Mouse (Mus musculus) mouse embryonic stem cell (cell line): ENCODE results near the gene Kctd19.

Experiments used
- in situ Hi-C, 2 experiments: fragments of 300-500 bp; cut with MboI; formaldehyde crosslinking; loops; 1 replicate in 1 of 2; 3 replicates in 1 of 2; pipeline ENCODE4 v1.14.3; 2019 to 2020; ENCODE audit warnings: low sequenced_read_pairs in 2 of 2, low pct_unique_long_range_greater_than_20kb in 1 of 2, mixed read lengths in 1 of 2; ENCODE audit not compliant: unreplicated experiment in 1 of 2

The Kctd19 gene

DNA sequence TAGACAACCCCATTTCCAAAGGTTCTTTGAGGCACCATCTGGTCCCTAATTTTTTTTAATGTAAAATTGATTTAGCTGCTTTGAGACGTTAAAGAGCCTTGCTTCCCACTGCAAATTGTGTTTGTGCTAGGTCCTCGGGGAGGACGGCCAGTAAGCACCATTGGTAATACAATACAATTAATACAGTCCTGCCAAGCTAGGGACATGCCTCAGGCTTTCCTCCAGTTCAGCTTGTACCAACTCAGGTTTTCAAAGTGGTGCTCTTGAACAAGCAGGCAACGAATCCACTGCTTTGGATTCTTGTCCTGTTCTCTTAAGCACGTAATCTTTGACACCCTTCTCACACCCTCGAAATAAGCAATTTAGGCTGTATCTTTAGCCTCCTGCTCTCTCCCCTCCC, 19.7 kb upstream of the Kctd19 start:
- in situ Hi-C loops, result no loop called here

- in situ Hi-C loops, result no loop called here
Measured at GRCm38 (mm10) chr8:105431743-105432515, 18.6 kb upstream of the Kctd19 start.

- in situ Hi-C loops, result no loop called here
Measured at GRCm38 (mm10) chr8:105426878-105427277, 13.6 kb upstream of the Kctd19 start.

DNA sequence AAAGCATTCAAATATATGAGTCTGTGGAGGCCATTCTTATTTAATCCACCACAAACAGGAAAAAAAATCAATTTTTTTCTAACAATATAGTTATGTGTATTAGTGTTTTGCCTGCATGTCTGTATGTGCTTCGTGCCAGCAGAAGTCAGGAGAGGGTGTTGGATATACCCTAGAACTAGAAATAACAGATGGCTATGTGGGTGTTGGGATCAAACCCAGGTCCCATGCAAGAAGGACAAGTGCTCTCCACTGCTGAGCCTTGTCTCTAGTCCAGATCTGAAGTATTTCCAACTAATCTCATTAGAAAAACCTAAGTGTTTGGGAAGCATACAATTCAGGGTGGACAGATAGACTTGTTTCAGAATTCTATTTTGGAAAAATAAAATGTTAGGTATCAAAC, 8.7 kb upstream of the Kctd19 start:
- in situ Hi-C loops, result no loop called here

GRCm38 (mm10) chr8:105419800-105420199, 6.5 kb upstream of the Kctd19 start:
- in situ Hi-C loops, result no loop called here

- in situ Hi-C loops, result no loop called here
Measured at GRCm38 (mm10) chr8:105418992-105419391, 5.7 kb upstream of the Kctd19 start.

DNA sequence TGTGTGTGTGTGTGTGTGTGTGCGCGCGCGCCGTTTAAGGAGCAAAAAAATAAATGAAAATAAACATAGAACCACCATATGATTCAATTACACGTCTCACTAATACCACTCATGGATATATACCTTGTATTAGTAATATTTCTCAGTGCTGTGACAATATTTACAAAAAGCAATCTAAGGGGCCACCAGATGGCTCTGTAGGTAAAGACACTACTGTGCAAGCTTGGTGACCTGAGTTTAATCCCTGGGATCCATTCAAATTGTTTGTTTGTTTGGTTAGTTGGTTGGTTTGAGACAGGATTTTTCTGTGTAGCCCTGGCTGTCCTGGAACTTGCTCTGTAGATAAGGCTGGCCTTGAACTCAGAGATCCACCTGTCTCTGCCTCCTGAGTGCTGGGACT, 3.4 kb downstream of the Kctd19 start:
- in situ Hi-C loops, result no loop called here

DNA sequence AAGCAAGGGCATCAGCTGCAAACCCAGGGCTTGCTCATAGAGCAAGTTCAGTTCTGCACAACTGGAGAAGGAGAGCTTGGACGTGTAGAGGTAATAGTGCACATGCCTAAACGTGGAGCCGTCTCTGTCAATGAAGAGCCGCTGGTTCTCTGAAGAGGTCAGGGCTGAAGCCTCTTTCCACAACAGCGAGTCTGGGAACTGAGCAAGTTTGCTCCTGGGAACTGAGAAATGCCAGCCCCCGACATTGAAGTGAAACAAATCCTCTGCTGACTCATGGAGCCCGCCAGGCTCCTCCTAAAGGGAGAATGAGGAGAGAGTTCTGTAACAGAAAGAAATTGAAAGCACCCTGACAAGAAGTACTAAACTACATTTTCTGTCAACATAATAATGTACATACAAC, 5.0 kb downstream of the Kctd19 start:
- in situ Hi-C loops, result no loop called here

- in situ Hi-C loops, result no loop called here
Measured at GRCm38 (mm10) chr8:105406416-105406815, 6.9 kb downstream of the Kctd19 start.

- in situ Hi-C loops, result no loop called here
Measured at GRCm38 (mm10) chr8:105404496-105404895, 8.8 kb downstream of the Kctd19 start.

DNA sequence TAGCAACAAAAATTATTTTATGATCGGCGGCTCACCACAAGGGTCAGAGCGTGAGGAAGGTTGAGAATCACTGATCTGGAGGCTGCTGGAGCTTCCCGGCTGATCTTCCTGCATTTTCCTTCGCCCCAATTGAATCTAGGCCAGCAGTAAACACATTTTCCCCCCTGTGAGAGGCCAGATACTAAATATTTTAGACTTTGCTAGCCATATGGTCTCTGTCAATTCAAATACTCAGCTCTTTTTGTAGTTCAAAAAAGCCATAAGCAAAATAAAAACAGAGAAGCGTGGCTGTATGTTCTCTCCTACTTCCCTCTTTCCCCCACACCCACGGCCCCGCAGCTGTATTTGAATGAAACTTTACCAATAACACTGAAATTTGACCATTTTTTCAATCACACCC, 9.8 kb downstream of the Kctd19 start:
- in situ Hi-C loops, result no loop called here

- in situ Hi-C loops, result no loop called here
Measured at GRCm38 (mm10) chr8:105400016-105400415, 13.3 kb downstream of the Kctd19 start.

DNA sequence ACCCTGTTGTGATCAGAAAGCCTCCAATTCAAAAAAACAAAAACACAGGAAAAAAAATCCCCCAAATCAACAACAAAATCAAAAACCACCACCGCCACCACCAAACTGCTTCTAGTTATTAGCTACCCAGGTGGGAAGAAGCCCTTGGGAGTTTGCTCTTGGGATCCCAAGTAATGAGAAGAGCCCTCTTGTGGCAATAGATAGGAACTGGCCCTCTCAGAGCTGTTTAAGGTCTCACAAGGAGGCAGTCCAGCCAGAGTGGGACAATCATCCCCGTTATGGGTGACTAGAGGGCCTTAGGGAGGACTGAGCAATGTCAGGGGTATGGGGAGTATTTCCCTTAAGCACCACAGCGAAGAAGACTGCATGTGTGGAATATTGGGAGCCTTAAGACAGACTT, 15.6 kb downstream of the Kctd19 start:
- in situ Hi-C loops, result no loop called here

GRCm38 (mm10) chr8:105393915-105394314, 19.4 kb downstream of the Kctd19 start:
- in situ Hi-C loops, result no loop called here

- in situ Hi-C loops, result no loop called here
Measured at GRCm38 (mm10) chr8:105393089-105393787, 20.1 kb downstream of the Kctd19 start.

DNA sequence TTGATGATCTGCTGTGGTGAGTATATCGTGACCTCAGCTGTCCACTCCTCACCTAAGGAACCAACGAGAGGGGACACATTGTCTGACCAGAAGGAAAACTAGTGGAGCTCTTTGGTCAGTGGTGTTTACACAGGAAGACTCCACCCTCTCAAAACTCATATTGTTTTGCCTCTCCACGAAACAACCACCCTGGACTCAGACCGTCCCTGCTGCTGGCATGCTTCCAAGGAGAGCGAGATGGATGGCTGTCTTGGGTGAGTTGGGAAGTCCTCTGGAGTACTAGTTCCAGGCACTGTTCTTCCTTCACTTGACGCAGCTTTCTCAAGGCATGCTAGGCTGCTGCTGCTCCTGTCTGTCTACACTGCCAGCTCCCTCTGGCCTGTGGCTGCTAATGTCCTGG, 24.2 kb downstream of the Kctd19 start:
- in situ Hi-C loops, result no loop called here

GRCm38 (mm10) chr8:105387151-105387550, 26.2 kb downstream of the Kctd19 start:
- in situ Hi-C loops, result no loop called here

DNA sequence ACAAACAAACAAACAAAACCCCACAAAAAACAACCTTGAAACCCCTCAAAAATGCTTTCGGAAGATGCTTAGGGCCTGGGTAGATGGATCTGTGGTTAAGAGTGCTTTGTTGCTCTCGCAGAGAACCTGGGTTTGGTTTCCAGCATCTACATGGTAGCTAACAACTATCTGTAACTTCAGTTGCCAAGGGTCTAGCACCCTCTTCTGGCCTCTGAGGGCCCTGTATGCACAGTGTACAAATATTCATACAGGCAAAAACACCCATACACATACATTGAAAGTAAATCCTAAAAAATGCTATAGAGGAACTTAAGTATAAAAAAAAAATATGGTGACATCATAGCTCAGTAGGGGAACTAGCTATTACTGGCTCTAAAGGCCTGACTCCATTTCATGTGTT, 29.2 kb downstream of the Kctd19 start:
- in situ Hi-C loops, result no loop called here

DNA sequence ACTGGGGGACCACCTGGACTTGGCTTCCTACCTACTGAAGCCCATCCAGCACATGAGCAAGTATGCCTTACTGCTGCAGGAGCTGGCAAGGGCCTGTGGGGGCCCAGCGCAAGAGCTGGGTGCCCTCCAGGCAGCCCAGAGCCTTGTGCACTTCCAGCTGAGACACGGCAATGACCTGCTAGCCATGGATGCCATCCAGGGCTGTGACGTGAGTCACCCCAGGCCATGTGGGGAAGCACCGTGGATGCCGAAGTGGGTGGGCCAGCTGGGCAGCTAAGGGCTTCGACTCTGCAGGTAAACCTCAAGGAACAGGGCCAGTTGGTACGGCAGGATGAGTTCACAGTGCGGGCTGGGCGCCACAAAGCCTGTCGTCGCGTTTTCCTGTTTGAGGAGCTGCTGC, 33.0 kb downstream of the Kctd19 start:
- in situ Hi-C loops, result no loop called here

GRCm38 (mm10) chr8:105378673-105379072, 34.6 kb downstream of the Kctd19 start:
- in situ Hi-C loops, result no loop called here
